Mouse (Mus musculus) ES-Bruce4 (cell line): ENCODE measurements around the gene Pcsk1n. TPM values are rescaled to one million over a fixed set of nuclear protein-coding genes. Genes with fewer than 3 reads are reported as not detected.

ENCODE experiments used
- H3K27ac ChIP-seq: 2 replicates; pipeline ENCODE4 v1.5.1; 2012; ENCODE audit warnings: low read length, inconsistent platforms; ENCODE audit not compliant: insufficient read depth
- H3K27me3 ChIP-seq: 2 replicates; pipeline ENCODE4 v1.6.1; 2012; ENCODE audit warnings: mild to moderate bottlenecking, low read length, inconsistent platforms; ENCODE audit not compliant: control insufficient read depth, poor library complexity, insufficient read depth, severe bottlenecking
- H3K36me3 ChIP-seq: 2 replicates; pipeline ENCODE4 v1.6.1; 2012; ENCODE audit warnings: inconsistent platforms, mild to moderate bottlenecking, low read length, moderate library complexity; ENCODE audit not compliant: control insufficient read depth, poor library complexity, insufficient read depth, severe bottlenecking
- H3K4me1 ChIP-seq: one replicate; pipeline ENCODE4 v1.8.1; 2011; ENCODE audit warnings: low read length; ENCODE audit not compliant: control insufficient read depth, insufficient read depth
- H3K4me3 ChIP-seq: 2 replicates; pipeline ENCODE4 v1.5.1; 2011; ENCODE audit warnings: low read depth, mild to moderate bottlenecking, low read length
- H3K9ac ChIP-seq: 2 replicates; pipeline ENCODE4 v1.6.1; 2012; ENCODE audit warnings: low read depth, mild to moderate bottlenecking, inconsistent platforms; ENCODE audit not compliant: poor library complexity, severe bottlenecking
- H3K9me3 ChIP-seq: replicated peaks from 2 replicates; pipeline ENCODE4 v1.6.1; 2012; ENCODE audit warnings: mild to moderate bottlenecking, low read length, inconsistent platforms; ENCODE audit not compliant: control insufficient read depth, poor library complexity, insufficient read depth, severe bottlenecking
- CTCF ChIP-seq: IDR thresholded peaks from one replicate; pipeline ENCODE4 v1.8.1; 2011; ENCODE audit warnings: low read depth, low read length
- EP300 ChIP-seq: IDR thresholded peaks from 2 replicates; pipeline ENCODE4 v1.6.1; 2011; ENCODE audit warnings: low read depth, low read length; ENCODE audit not compliant: insufficient read depth
- POLR2A ChIP-seq: IDR thresholded peaks from one replicate; pipeline ENCODE4 v1.8.1; 2011; ENCODE audit warnings: low read length; ENCODE audit not compliant: insufficient read depth
- polyA plus RNA-seq: library from polyadenylated mRNA; stranded (reverse); fragments of >200 nt; gene quantifications from 2 replicates; pipeline ENCODE4 v1.2.4, GENCODE M21; 2011; ENCODE audit warnings: low read depth; ENCODE audit not compliant: missing spikeins, insufficient read depth, insufficient read length

Pcsk1n gene
- polyA plus RNA-seq, 1 experiment: 12.3 TPM

GRCm38 (mm10) chrX:7968899-7969298 is 49.3 kb downstream of the Pcsk1n start:
- no peak for TF ChIP-seq EP300
- TF ChIP-seq CTCF: no peak
- no peak for TF ChIP-seq POLR2A
- Histone ChIP-seq H3K9ac (no peak overlapping the region), H3K9me3 (no peaks in the 10 kb centered on the region), H3K27ac (no peak overlapping the region), H3K4me3 (no peak overlapping the region), H3K36me3 (no peaks in the 10 kb centered on the region), H3K4me1 (no peaks in the 10 kb centered on the region), H3K27me3 (no peaks in the 10 kb centered on the region)

GRCm38 (mm10) chrX:7971292-7971691 is 51.7 kb downstream of the Pcsk1n start:
- Histone ChIP-seq H3K27ac (no peak overlapping the region), H3K4me1 (no peaks in the 10 kb centered on the region), H3K27me3 (no peaks in the 10 kb centered on the region), H3K9me3 (no peaks in the 10 kb centered on the region), H3K9ac (no peak overlapping the region), H3K4me3 (no peak overlapping the region), H3K36me3 (no peaks in the 10 kb centered on the region)
- no peak for TF ChIP-seq CTCF
- no peak for TF ChIP-seq EP300
- TF ChIP-seq POLR2A: no peak

Other genes starting within 250 kb of the Pcsk1n start
- 239 and 246 TPM in 2 replicates for gene Plp2, start 248.4 kb upstream of the Pcsk1n start, polyA plus RNA-seq
- gene Magix, start 238.6 kb upstream of the Pcsk1n start, polyA plus RNA-seq: not detected in 2 replicates
- gene Gpkow, start 222.7 kb upstream of the Pcsk1n start, polyA plus RNA-seq: 14.7 and 17.1 TPM in 2 replicates
- gene Wdr45, start 205.5 kb upstream of the Pcsk1n start, polyA plus RNA-seq: 44.6 and 56.8 TPM in 2 replicates
- not detected in 2 replicates for gene Gm45208, start 197.6 kb upstream of the Pcsk1n start, polyA plus RNA-seq
- 53.8 and 67.7 TPM in 2 replicates for gene Praf2, start 191.4 kb upstream of the Pcsk1n start, polyA plus RNA-seq
- gene Ccdc120, start 168.9 kb upstream of the Pcsk1n start, polyA plus RNA-seq: 20.4 and 28.9 TPM in 2 replicates
- 65.8 and 81.6 TPM in 2 replicates for gene Tfe3, start 157.3 kb upstream of the Pcsk1n start, polyA plus RNA-seq
- 18.5 and 19.2 TPM in 2 replicates for gene Gripap1, start 130.1 kb upstream of the Pcsk1n start, polyA plus RNA-seq
- gene Kcnd1, start 97.5 kb upstream of the Pcsk1n start, polyA plus RNA-seq: 8.3 and 8.6 TPM in 2 replicates
- 85.0 and 90.6 TPM in 2 replicates for gene Otud5, start 78.5 kb upstream of the Pcsk1n start, polyA plus RNA-seq
- 29.8 and 31.2 TPM in 2 replicates for gene Pim2, start 41.6 kb upstream of the Pcsk1n start, polyA plus RNA-seq
- gene Slc35a2, start 35.8 kb upstream of the Pcsk1n start, polyA plus RNA-seq: 25.6 and 31.4 TPM in 2 replicates
- 83.3 and 87.9 TPM in 2 replicates for gene Pqbp1, start 20.6 kb upstream of the Pcsk1n start, polyA plus RNA-seq
- 41.6 and 44.9 TPM in 2 replicates for gene Timm17b, start 20.5 kb upstream of the Pcsk1n start, polyA plus RNA-seq
- gene Gm10491, start 12.0 kb upstream of the Pcsk1n start, polyA plus RNA-seq: not detected in 2 replicates
- gene Gm10490, start 10.3 kb upstream of the Pcsk1n start, polyA plus RNA-seq: not detected in 2 replicates
- gene Eras, start 8.8 kb downstream of the Pcsk1n start, polyA plus RNA-seq: 31.2 and 31.7 TPM in 2 replicates
- 85.6 and 101 TPM in 2 replicates for gene Hdac6, start 28.1 kb downstream of the Pcsk1n start, polyA plus RNA-seq
- 1.3 and 1.9 TPM in 2 replicates for gene Gata1, start 58.2 kb downstream of the Pcsk1n start, polyA plus RNA-seq
- 15.9 and 16.6 TPM in 2 replicates for gene Glod5, start 98.7 kb downstream of the Pcsk1n start, polyA plus RNA-seq
- 35.4 and 35.9 TPM in 2 replicates for gene Suv39h1, start 154.9 kb downstream of the Pcsk1n start, polyA plus RNA-seq
- gene Was, start 170.7 kb downstream of the Pcsk1n start, polyA plus RNA-seq: 0.62 and 0.66 TPM in 2 replicates
- 8.7 and 11.2 TPM in 2 replicates for gene Wdr13, start 213.1 kb downstream of the Pcsk1n start, polyA plus RNA-seq
- gene Rbm3, start 226.1 kb downstream of the Pcsk1n start, polyA plus RNA-seq: 421 and 458 TPM in 2 replicates